Mouse (Mus musculus): ENCODE data around the gene Nav3. TPM values are rescaled to one million over a fixed set of nuclear protein-coding genes. Genes with fewer than 3 reads are reported as not detected.

Gene Nav3
- polyA plus RNA-seq, 1 experiment from 2014 or later, result 0.85 TPM

GRCm38 (mm10) chr10:109919515-109919914 lies 536.5 kb downstream of the Nav3 start:
- H3K4me1 ChIP-seq (replicated peaks; ENCODE audit: control insufficient read depth, insufficient read depth, low read length), result no peaks in the 10 kb centered on the region
- no peak overlapping the region for H3K4me2 ChIP-seq
- H3K27ac ChIP-seq (ENCODE audit: low read depth, low read length), result no peak overlapping the region
- 45% methylated on average over 1 of the region's 1 CpGs for WGBS
- H3K4me3 ChIP-seq (ENCODE audit: low read depth, low read length), result no peak overlapping the region
- H3K27me3 ChIP-seq (replicated peaks; ENCODE audit: control insufficient read depth, insufficient read depth, low read length), result no peaks in the 10 kb centered on the region
- no peaks in the 10 kb centered on the region for H3K36me3 ChIP-seq (ENCODE audit: control insufficient read depth, insufficient read depth, low read length)
- H3K9ac ChIP-seq (ENCODE audit: low read depth, low read length), result no peak overlapping the region
- no peaks in the 10 kb centered on the region for H3K9me3 ChIP-seq (ENCODE audit: control insufficient read depth, low read length)
- no peak for DNase-seq (ENCODE audit: low spot score)
- no peak for ATAC-seq (replicated peaks; ENCODE audit: low FRiP score)

- WGBS, result 77% methylated on average over 4 of the region's 4 CpGs
- Histone ChIP-seq H3K36me3 (ENCODE audit: control insufficient read depth, insufficient read depth, low read length) (no peaks in the 10 kb centered on the region), H3K9me3 (ENCODE audit: control insufficient read depth, low read length) (no peaks in the 10 kb centered on the region), H3K4me2 (no peak overlapping the region), H3K4me1 (replicated peaks; ENCODE audit: control insufficient read depth, insufficient read depth, low read length) (no peaks in the 10 kb centered on the region), H3K9ac (ENCODE audit: low read depth, low read length) (no peak overlapping the region), H3K27me3 (replicated peaks; ENCODE audit: control insufficient read depth, insufficient read depth, low read length) (no peaks in the 10 kb centered on the region), H3K4me3 (ENCODE audit: low read depth, low read length) (no peak overlapping the region), H3K27ac (ENCODE audit: low read depth, low read length) (no peak overlapping the region)
- no peak for DNase-seq (ENCODE audit: low spot score)
- no peak for ATAC-seq (replicated peaks; ENCODE audit: low FRiP score)
Measured at GRCm38 (mm10) chr10:109907206-109907605, 548.8 kb downstream of the Nav3 start.

GRCm38 (mm10) chr10:109906413-109906785 lies 549.6 kb downstream of the Nav3 start:
- no peak overlapping the region for H3K27ac ChIP-seq (ENCODE audit: low read depth, low read length)
- H3K4me3 ChIP-seq (ENCODE audit: low read depth, low read length), result no peak overlapping the region
- no peak for ATAC-seq (replicated peaks; ENCODE audit: low FRiP score)
- H3K4me2 ChIP-seq, result no peak overlapping the region
- H3K36me3 ChIP-seq (ENCODE audit: control insufficient read depth, insufficient read depth, low read length), result no peaks in the 10 kb centered on the region
- no peaks in the 10 kb centered on the region for H3K4me1 ChIP-seq (replicated peaks; ENCODE audit: control insufficient read depth, insufficient read depth, low read length)
- H3K9me3 ChIP-seq (ENCODE audit: control insufficient read depth, low read length), result no peaks in the 10 kb centered on the region
- no peak overlapping the region for H3K9ac ChIP-seq (ENCODE audit: low read depth, low read length)
- DNase-seq (ENCODE audit: low spot score), result no peak
- no peaks in the 10 kb centered on the region for H3K27me3 ChIP-seq (replicated peaks; ENCODE audit: control insufficient read depth, insufficient read depth, low read length)
- WGBS, result 51% methylated on average over 6 of the region's 6 CpGs

- ATAC-seq (replicated peaks; ENCODE audit: low FRiP score), result no peak
- H3K36me3 ChIP-seq (ENCODE audit: control insufficient read depth, insufficient read depth, low read length), result no peaks in the 10 kb centered on the region
- H3K4me3 ChIP-seq (ENCODE audit: low read depth, low read length), result no peak overlapping the region
- no peak overlapping the region for H3K27ac ChIP-seq (ENCODE audit: low read depth, low read length)
- DNase-seq (ENCODE audit: low spot score), result no peak
- H3K9me3 ChIP-seq (ENCODE audit: control insufficient read depth, low read length), result no peaks in the 10 kb centered on the region
- 42% methylated on average over 9 of the region's 9 CpGs for WGBS
- H3K27me3 ChIP-seq (replicated peaks; ENCODE audit: control insufficient read depth, insufficient read depth, low read length), result no peaks in the 10 kb centered on the region
- H3K4me1 ChIP-seq (replicated peaks; ENCODE audit: control insufficient read depth, insufficient read depth, low read length), result no peaks in the 10 kb centered on the region
- H3K4me2 ChIP-seq, result no peak overlapping the region
- H3K9ac ChIP-seq (ENCODE audit: low read depth, low read length), result no peak overlapping the region
Measured at GRCm38 (mm10) chr10:109905649-109906412, 550.2 kb downstream of the Nav3 start.

DNA sequence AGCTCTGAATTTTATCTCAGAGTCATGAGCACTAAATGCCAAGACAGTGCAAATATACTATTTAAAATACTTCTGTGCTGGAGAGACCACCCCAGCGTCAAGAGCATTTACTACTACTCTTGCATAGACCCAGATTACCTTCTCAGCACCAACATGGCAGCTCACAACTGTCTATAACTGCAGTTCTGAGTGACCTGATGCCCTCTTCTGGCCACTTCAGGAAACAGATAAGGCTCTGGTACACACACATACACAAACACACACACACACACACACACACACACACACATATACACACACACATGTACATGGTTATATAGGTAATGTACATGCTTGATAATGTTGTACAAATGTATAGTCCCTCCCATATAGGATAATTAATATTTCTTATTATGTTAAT lies 551.2 kb downstream of the Nav3 start:
- Histone ChIP-seq H3K4me1 (replicated peaks; ENCODE audit: control insufficient read depth, insufficient read depth, low read length) (no peaks in the 10 kb centered on the region), H3K9me3 (ENCODE audit: control insufficient read depth, low read length) (no peaks in the 10 kb centered on the region), H3K27me3 (replicated peaks; ENCODE audit: control insufficient read depth, insufficient read depth, low read length) (no peaks in the 10 kb centered on the region), H3K9ac (ENCODE audit: low read depth, low read length) (no peak overlapping the region), H3K27ac (ENCODE audit: low read depth, low read length) (no peak overlapping the region), H3K36me3 (ENCODE audit: control insufficient read depth, insufficient read depth, low read length) (no peaks in the 10 kb centered on the region), H3K4me3 (ENCODE audit: low read depth, low read length) (no peak overlapping the region), H3K4me2 (no peak overlapping the region)
- DNase-seq (ENCODE audit: low spot score), result no peak
- ATAC-seq (replicated peaks; ENCODE audit: low FRiP score), result no peak
- WGBS, result 75% methylated on average over 1 of the region's 1 CpGs

GRCm38 (mm10) chr10:109903701-109904555 lies 552.1 kb downstream of the Nav3 start:
- no peaks in the 10 kb centered on the region for H3K27me3 ChIP-seq (replicated peaks; ENCODE audit: control insufficient read depth, insufficient read depth, low read length)
- H3K36me3 ChIP-seq (ENCODE audit: control insufficient read depth, insufficient read depth, low read length), result no peaks in the 10 kb centered on the region
- 74% methylated on average over 17 of the region's 17 CpGs for WGBS
- H3K4me3 ChIP-seq (ENCODE audit: low read depth, low read length), result no peak overlapping the region
- DNase-seq (ENCODE audit: low spot score) (no peak), ATAC-seq (replicated peaks; ENCODE audit: low FRiP score) (no peak)
- no peaks in the 10 kb centered on the region for H3K4me1 ChIP-seq (replicated peaks; ENCODE audit: control insufficient read depth, insufficient read depth, low read length)
- H3K9ac ChIP-seq (ENCODE audit: low read depth, low read length), result no peak overlapping the region
- no peaks in the 10 kb centered on the region for H3K9me3 ChIP-seq (ENCODE audit: control insufficient read depth, low read length)
- no peak overlapping the region for H3K27ac ChIP-seq (ENCODE audit: low read depth, low read length)
- no peak overlapping the region for H3K4me2 ChIP-seq

GRCm38 (mm10) chr10:109903241-109903640 lies 552.8 kb downstream of the Nav3 start:
- Histone ChIP-seq H3K9ac (ENCODE audit: low read depth, low read length) (no peak overlapping the region), H3K27ac (ENCODE audit: low read depth, low read length) (no peak overlapping the region), H3K4me3 (ENCODE audit: low read depth, low read length) (no peak overlapping the region), H3K36me3 (ENCODE audit: control insufficient read depth, insufficient read depth, low read length) (no peaks in the 10 kb centered on the region), H3K4me2 (no peak overlapping the region), H3K27me3 (replicated peaks; ENCODE audit: control insufficient read depth, insufficient read depth, low read length) (no peaks in the 10 kb centered on the region), H3K4me1 (replicated peaks; ENCODE audit: control insufficient read depth, insufficient read depth, low read length) (no peaks in the 10 kb centered on the region), H3K9me3 (ENCODE audit: control insufficient read depth, low read length) (no peaks in the 10 kb centered on the region)
- WGBS, result 86% methylated on average over 4 of the region's 4 CpGs
- no peak for DNase-seq (ENCODE audit: low spot score)
- ATAC-seq (replicated peaks; ENCODE audit: low FRiP score), result no peak

GRCm38 (mm10) chr10:109889171-109889475 lies 566.9 kb downstream of the Nav3 start:
- Histone ChIP-seq H3K27ac (ENCODE audit: low read depth, low read length) (no peak overlapping the region), H3K4me2 (no peak overlapping the region), H3K4me3 (ENCODE audit: low read depth, low read length) (no peak overlapping the region), H3K4me1 (replicated peaks; ENCODE audit: control insufficient read depth, insufficient read depth, low read length) (no peaks in the 10 kb centered on the region), H3K9ac (ENCODE audit: low read depth, low read length) (no peak overlapping the region), H3K27me3 (replicated peaks; ENCODE audit: control insufficient read depth, insufficient read depth, low read length) (no peaks in the 10 kb centered on the region), H3K9me3 (ENCODE audit: control insufficient read depth, low read length) (no peaks in the 10 kb centered on the region), H3K36me3 (ENCODE audit: control insufficient read depth, insufficient read depth, low read length) (no peaks in the 10 kb centered on the region)
- no peak for DNase-seq (ENCODE audit: low spot score)
- 90% methylated on average over 3 of the region's 3 CpGs for whole genome bisulfite sequencing
- ATAC-seq (replicated peaks; ENCODE audit: low FRiP score), result no peak

Measured in liver, embryonic 11.5 days (tissue).